Mouse (Mus musculus) limb, embryonic 14.5 days (tissue): ENCODE results near the gene Olfr1028. TPM values are rescaled to one million over a fixed set of nuclear protein-coding genes. Genes with fewer than 3 reads are reported as not detected.

Experiments
- ATAC-seq: fragments of 200-750 bp; cut with Nextera tagmentation; 2 replicates; pipeline ENCODE4 v1.8.0; 2017; ENCODE audit warnings: low read depth, moderate number of reproducible peaks, moderate TSS enrichment; ENCODE audit not compliant: low FRiP score
- DNase-seq: peaks from one replicate; pipeline ENCODE4 v3.0.0-alpha.2; 2015; ENCODE audit warnings: low spot score
- H3K27ac ChIP-seq: fragments of 300-500 bp; sonication (generic); replicated peaks from 2 replicates; pipeline ENCODE4 v1.5.1; 2014; ENCODE audit warnings: low read depth, mild to moderate bottlenecking, low read length, moderate library complexity, mixed read lengths
- H3K27me3 ChIP-seq: fragments of 300-500 bp; sonication (generic); 2 replicates; pipeline ENCODE4 v1.6.1; 2014; ENCODE audit warnings: low read length, mixed read lengths; ENCODE audit not compliant: control insufficient read depth, insufficient read depth
- H3K36me3 ChIP-seq: fragments of 300-500 bp; sonication (generic); 2 replicates; pipeline ENCODE4 v1.6.1; 2014; ENCODE audit warnings: mild to moderate bottlenecking, low read length, moderate library complexity, mixed read lengths; ENCODE audit not compliant: control insufficient read depth, insufficient read depth
- H3K4me1 ChIP-seq: fragments of 300-500 bp; sonication (generic); 2 replicates; pipeline ENCODE4 v1.6.1; 2014; ENCODE audit warnings: antibody characterized with exemption, low read length, mixed read lengths; ENCODE audit not compliant: control insufficient read depth, insufficient read depth
- H3K4me2 ChIP-seq: fragments of 300-500 bp; sonication (generic); replicated peaks from 2 replicates; pipeline ENCODE4 v1.6.1; 2014; ENCODE audit warnings: low read depth, mild to moderate bottlenecking, low read length, moderate library complexity; ENCODE audit not compliant: severe bottlenecking
- H3K4me3 ChIP-seq: fragments of 300-500 bp; sonication (generic); replicated peaks from 2 replicates; pipeline ENCODE4 v1.5.1; 2014; ENCODE audit warnings: low read length
- H3K9ac ChIP-seq: fragments of 300-500 bp; sonication (generic); 2 replicates; pipeline ENCODE4 v1.6.1; 2014; ENCODE audit warnings: mild to moderate bottlenecking, low read depth, low read length, moderate library complexity; ENCODE audit not compliant: severe bottlenecking
- H3K9me3 ChIP-seq: fragments of 300-500 bp; sonication (generic); 2 replicates; pipeline ENCODE4 v1.6.1; 2016; ENCODE audit warnings: low read length; ENCODE audit not compliant: control insufficient read depth
- POLR2A ChIP-seq: fragments of 200-500 bp; IDR thresholded peaks from 2 replicates; pipeline ENCODE4 v1.8.0; 2012; ENCODE audit warnings: inconsistent platforms, mild to moderate bottlenecking, moderate library complexity, borderline replicate concordance; ENCODE audit not compliant: insufficient read depth, insufficient read length; ENCODE audit errors: extremely low read depth
- WGBS: fragments of 180-500 bp; shearing (Covaris S2); extraction: QIAGEN DNeasy Blood & Tissue Kit; methylation state at CpG from one replicate; pipeline ENCODE4 v1.1.7; 2014; 5-methylcytosine and 5-hydroxymethylcytosine counted together
- polyA plus RNA-seq, 2 experiments: library from polyadenylated mRNA; depleted of rRNA in 1 of 2; stranded (reverse) in 1 of 2; unstranded in 1 of 2; fragments of >200 nt; fragmentation: Nextera tagmentation in 1 of 2; extraction: Ambion mirVana in 1 of 2; gene quantifications; 2 replicates each; pipeline versions ENCODE4 v1.2.1 to v1.2.3; 2012 to 2014

Gene Olfr1028
- polyA plus RNA-seq, 2 experiments, result not detected

- no peak for TF ChIP-seq POLR2A
- Histone ChIP-seq H3K9me3 (no peaks in the 10 kb centered on the region), H3K4me2 (no peak within 1 kb of the TSS), H3K4me3 (no peak within 1 kb of the TSS), H3K27me3 (no peaks in the 10 kb centered on the region), H3K4me1 (no peaks in the 10 kb centered on the region), H3K27ac (no peak within 1 kb of the TSS), H3K36me3 (no peaks in the 10 kb centered on the region), H3K9ac (no peak within 1 kb of the TSS)
- 89% methylated on average over 2 of the region's 2 CpGs for WGBS
- no peak for DNase-seq
- ATAC-seq, result no peak
Measured at GRCm38 (mm10) chr2:85973595-85973994, 23.4 kb downstream of the Olfr1028 start, which contains the start of gene Olfr1029. Gene Olfr1029 (plus strand): TSS chr2:85973895.

GRCm38 (mm10) chr2:85978976-85979375, 28.7 kb downstream of the Olfr1028 start, which contains the start of gene Olfr1030:
Gene Olfr1030 (plus strand): TSS chr2:85979276.
- Histone ChIP-seq H3K4me3 (no peak within 1 kb of the TSS), H3K4me1 (no peaks in the 10 kb centered on the region), H3K9ac (no peak within 1 kb of the TSS), H3K9me3 (no peaks in the 10 kb centered on the region), H3K36me3 (no peaks in the 10 kb centered on the region), H3K4me2 (no peak within 1 kb of the TSS), H3K27ac (no peak within 1 kb of the TSS), H3K27me3 (no peaks in the 10 kb centered on the region)
- ATAC-seq (no peak), DNase-seq (no peak)
- WGBS, result 57% methylated on average over 1 of the region's 1 CpGs
- TF ChIP-seq POLR2A, result no peak

- Histone ChIP-seq H3K4me1 (no peaks in the 10 kb centered on the region), H3K4me3 (no peak within 1 kb of the TSS), H3K9ac (no peak within 1 kb of the TSS), H3K27me3 (no peaks in the 10 kb centered on the region), H3K9me3 (no peaks in the 10 kb centered on the region), H3K4me2 (no peak within 1 kb of the TSS), H3K36me3 (no peaks in the 10 kb centered on the region), H3K27ac (no peak within 1 kb of the TSS)
- TF ChIP-seq POLR2A, result no peak
- ATAC-seq (no peak), DNase-seq (no peak)
- 57% methylated on average over 3 of the region's 3 CpGs for WGBS
Measured at GRCm38 (mm10) chr2:85990004-85990403, 39.8 kb downstream of the Olfr1028 start, which contains the start of gene Olfr1031. Gene Olfr1031 (plus strand): TSS chr2:85990304.

Other genes with a start within 250 kb of the Olfr1028 start
- not detected in 2 replicates for gene Olfr1009, start 235.0 kb upstream of the Olfr1028 start, polyA plus RNA-seq (2012; rRNA removed)
- not detected in 2 replicates for gene Olfr1009, start 235.0 kb upstream of the Olfr1028 start, polyA plus RNA-seq (2014; fragmentation: Nextera tagmentation; extraction: Ambion mirVana)
- not detected in 2 replicates for gene Olfr1012, start 187.7 kb upstream of the Olfr1028 start, polyA plus RNA-seq (2012; rRNA removed)
- gene Olfr1012, start 187.7 kb upstream of the Olfr1028 start, polyA plus RNA-seq (2014; fragmentation: Nextera tagmentation; extraction: Ambion mirVana), result not detected in 2 replicates
- not detected in 2 replicates for gene Olfr1013, start 183.3 kb upstream of the Olfr1028 start, polyA plus RNA-seq (2012; rRNA removed)
- not detected in 2 replicates for gene Olfr1013, start 183.3 kb upstream of the Olfr1028 start, polyA plus RNA-seq (2014; fragmentation: Nextera tagmentation; extraction: Ambion mirVana)
- gene Olfr1014, start 177.7 kb upstream of the Olfr1028 start, polyA plus RNA-seq (2012; rRNA removed), result not detected in 2 replicates
- not detected in 2 replicates for gene Olfr1014, start 177.7 kb upstream of the Olfr1028 start, polyA plus RNA-seq (2014; fragmentation: Nextera tagmentation; extraction: Ambion mirVana)
- not detected in 2 replicates for gene Olfr1015, start 168.4 kb upstream of the Olfr1028 start, polyA plus RNA-seq (2012; rRNA removed)
- gene Olfr1015, start 168.4 kb upstream of the Olfr1028 start, polyA plus RNA-seq (2014; fragmentation: Nextera tagmentation; extraction: Ambion mirVana), result not detected in 2 replicates
- gene Olfr1016, start 147.9 kb upstream of the Olfr1028 start, polyA plus RNA-seq (2012; rRNA removed), result not detected in 2 replicates
- not detected in 2 replicates for gene Olfr1016, start 147.9 kb upstream of the Olfr1028 start, polyA plus RNA-seq (2014; fragmentation: Nextera tagmentation; extraction: Ambion mirVana)
- gene Olfr1018, start 132.0 kb upstream of the Olfr1028 start, polyA plus RNA-seq (2012; rRNA removed), result not detected in 2 replicates
- gene Olfr1018, start 132.0 kb upstream of the Olfr1028 start, polyA plus RNA-seq (2014; fragmentation: Nextera tagmentation; extraction: Ambion mirVana), result not detected in 2 replicates
- gene Olfr1019, start 105.0 kb upstream of the Olfr1028 start, polyA plus RNA-seq (2012; rRNA removed), result not detected in 2 replicates
- gene Olfr1019, start 105.0 kb upstream of the Olfr1028 start, polyA plus RNA-seq (2014; fragmentation: Nextera tagmentation; extraction: Ambion mirVana), result not detected in 2 replicates
- gene Olfr1020, start 103.4 kb upstream of the Olfr1028 start, polyA plus RNA-seq (2012; rRNA removed), result not detected in 2 replicates
- gene Olfr1020, start 103.4 kb upstream of the Olfr1028 start, polyA plus RNA-seq (2014; fragmentation: Nextera tagmentation; extraction: Ambion mirVana), result not detected in 2 replicates
- not detected in 2 replicates for gene Olfr1022, start 81.8 kb upstream of the Olfr1028 start, polyA plus RNA-seq (2012; rRNA removed)
- not detected in 2 replicates for gene Olfr1022, start 81.8 kb upstream of the Olfr1028 start, polyA plus RNA-seq (2014; fragmentation: Nextera tagmentation; extraction: Ambion mirVana)
- not detected in 2 replicates for gene Olfr1023, start 64.8 kb upstream of the Olfr1028 start, polyA plus RNA-seq (2012; rRNA removed)
- not detected in 2 replicates for gene Olfr1023, start 64.8 kb upstream of the Olfr1028 start, polyA plus RNA-seq (2014; fragmentation: Nextera tagmentation; extraction: Ambion mirVana)
- gene Olfr1024, start 45.4 kb upstream of the Olfr1028 start, polyA plus RNA-seq (2012; rRNA removed), result not detected in 2 replicates
- not detected in 2 replicates for gene Olfr1024, start 45.4 kb upstream of the Olfr1028 start, polyA plus RNA-seq (2014; fragmentation: Nextera tagmentation; extraction: Ambion mirVana)
- not detected in 2 replicates for gene Olfr1025-ps1, start 35.2 kb upstream of the Olfr1028 start, polyA plus RNA-seq (2012; rRNA removed)
- gene Olfr1025-ps1, start 35.2 kb upstream of the Olfr1028 start, polyA plus RNA-seq (2014; fragmentation: Nextera tagmentation; extraction: Ambion mirVana), result not detected in 2 replicates
- not detected in 2 replicates for gene Olfr1026, start 28.9 kb upstream of the Olfr1028 start, polyA plus RNA-seq (2012; rRNA removed)
- gene Olfr1026, start 28.9 kb upstream of the Olfr1028 start, polyA plus RNA-seq (2014; fragmentation: Nextera tagmentation; extraction: Ambion mirVana), result not detected in 2 replicates
- not detected in 2 replicates for gene Olfr1029, start 23.5 kb downstream of the Olfr1028 start, polyA plus RNA-seq (2012; rRNA removed)
- gene Olfr1029, start 23.5 kb downstream of the Olfr1028 start, polyA plus RNA-seq (2014; fragmentation: Nextera tagmentation; extraction: Ambion mirVana), result not detected in 2 replicates
- not detected in 2 replicates for gene Olfr1030, start 28.8 kb downstream of the Olfr1028 start, polyA plus RNA-seq (2012; rRNA removed)
- not detected in 2 replicates for gene Olfr1030, start 28.8 kb downstream of the Olfr1028 start, polyA plus RNA-seq (2014; fragmentation: Nextera tagmentation; extraction: Ambion mirVana)
- gene Olfr1031, start 39.9 kb downstream of the Olfr1028 start, polyA plus RNA-seq (2012; rRNA removed), result not detected in 2 replicates
- gene Olfr1031, start 39.9 kb downstream of the Olfr1028 start, polyA plus RNA-seq (2014; fragmentation: Nextera tagmentation; extraction: Ambion mirVana), result not detected in 2 replicates
- not detected in 2 replicates for gene Olfr1032, start 55.1 kb downstream of the Olfr1028 start, polyA plus RNA-seq (2012; rRNA removed)
- not detected in 2 replicates for gene Olfr1032, start 55.1 kb downstream of the Olfr1028 start, polyA plus RNA-seq (2014; fragmentation: Nextera tagmentation; extraction: Ambion mirVana)
- 0.67 and 0.73 TPM in 2 replicates for gene Olfr1033, start 70.2 kb downstream of the Olfr1028 start, polyA plus RNA-seq (2012; rRNA removed)
- gene Olfr1033, start 70.2 kb downstream of the Olfr1028 start, polyA plus RNA-seq (2014; fragmentation: Nextera tagmentation; extraction: Ambion mirVana), result 0.39 and 1.1 TPM in 2 replicates
- gene Olfr1034, start 95.4 kb downstream of the Olfr1028 start, polyA plus RNA-seq (2012; rRNA removed), result 0.12 and 0.13 TPM in 2 replicates
- gene Olfr1034, start 95.4 kb downstream of the Olfr1028 start, polyA plus RNA-seq (2014; fragmentation: Nextera tagmentation; extraction: Ambion mirVana), result not detected in 2 replicates
- gene Olfr1036, start 123.6 kb downstream of the Olfr1028 start, polyA plus RNA-seq (2012; rRNA removed), result not detected in 2 replicates
- gene Olfr1036, start 123.6 kb downstream of the Olfr1028 start, polyA plus RNA-seq (2014; fragmentation: Nextera tagmentation; extraction: Ambion mirVana), result not detected in 2 replicates
- not detected in 2 replicates for gene Olfr1037, start 136.9 kb downstream of the Olfr1028 start, polyA plus RNA-seq (2012; rRNA removed)
- gene Olfr1037, start 136.9 kb downstream of the Olfr1028 start, polyA plus RNA-seq (2014; fragmentation: Nextera tagmentation; extraction: Ambion mirVana), result not detected in 2 replicates
- not detected in 2 replicates for gene Olfr1039, start 185.5 kb downstream of the Olfr1028 start, polyA plus RNA-seq (2012; rRNA removed)
- gene Olfr1039, start 185.5 kb downstream of the Olfr1028 start, polyA plus RNA-seq (2014; fragmentation: Nextera tagmentation; extraction: Ambion mirVana), result not detected in 2 replicates
- not detected in 2 replicates for gene Olfr1040, start 196.3 kb downstream of the Olfr1028 start, polyA plus RNA-seq (2012; rRNA removed)
- gene Olfr1040, start 196.3 kb downstream of the Olfr1028 start, polyA plus RNA-seq (2014; fragmentation: Nextera tagmentation; extraction: Ambion mirVana), result not detected in 2 replicates
- gene Olfr1042, start 211.4 kb downstream of the Olfr1028 start, polyA plus RNA-seq (2012; rRNA removed), result not detected in 2 replicates
- not detected in 2 replicates for gene Olfr1042, start 211.4 kb downstream of the Olfr1028 start, polyA plus RNA-seq (2014; fragmentation: Nextera tagmentation; extraction: Ambion mirVana)
- not detected in 2 replicates for gene Olfr1043, start 217.1 kb downstream of the Olfr1028 start, polyA plus RNA-seq (2012; rRNA removed)
- gene Olfr1043, start 217.1 kb downstream of the Olfr1028 start, polyA plus RNA-seq (2014; fragmentation: Nextera tagmentation; extraction: Ambion mirVana), result not detected in 2 replicates
- gene Olfr1044, start 227.4 kb downstream of the Olfr1028 start, polyA plus RNA-seq (2012; rRNA removed), result not detected in 2 replicates
- gene Olfr1044, start 227.4 kb downstream of the Olfr1028 start, polyA plus RNA-seq (2014; fragmentation: Nextera tagmentation; extraction: Ambion mirVana), result not detected in 2 replicates
- gene Olfr52, start 235.2 kb downstream of the Olfr1028 start, polyA plus RNA-seq (2012; rRNA removed), result not detected in 2 replicates
- gene Olfr52, start 235.2 kb downstream of the Olfr1028 start, polyA plus RNA-seq (2014; fragmentation: Nextera tagmentation; extraction: Ambion mirVana), result not detected in 2 replicates